Mouse (Mus musculus) ovary, postnatal 36 days (tissue): Measurements from ENCODE around the gene Stxbp2.

Experiments used
- DNase-seq: peaks from one replicate; pipeline ENCODE4 v3.0.0; 2022; ENCODE audit warnings: low spot score, mixed read lengths

Gene Stxbp2

GRCm38 (mm10) chr8:3682435-3682834 is 51.7 kb downstream of the Stxbp2 start:
- no peak for DNase-seq

- no peak for DNase-seq
Observed at GRCm38 (mm10) chr8:3683408-3684176, 52.8 kb downstream of the Stxbp2 start.

- no peak for DNase-seq
Observed at GRCm38 (mm10) chr8:3684530-3684929, 53.8 kb downstream of the Stxbp2 start.

- no peak for DNase-seq
Observed at GRCm38 (mm10) chr8:3685422-3685821, 54.7 kb downstream of the Stxbp2 start.

GRCm38 (mm10) chr8:3687537-3687936 is 56.8 kb downstream of the Stxbp2 start:
- no peak for DNase-seq

GRCm38 (mm10) chr8:3690774-3691173 is 60.0 kb downstream of the Stxbp2 start:
- DNase-seq, result no peak
